12 mouse cellular contexts compared by ENCODE assay signal in the genomic region with DNA sequence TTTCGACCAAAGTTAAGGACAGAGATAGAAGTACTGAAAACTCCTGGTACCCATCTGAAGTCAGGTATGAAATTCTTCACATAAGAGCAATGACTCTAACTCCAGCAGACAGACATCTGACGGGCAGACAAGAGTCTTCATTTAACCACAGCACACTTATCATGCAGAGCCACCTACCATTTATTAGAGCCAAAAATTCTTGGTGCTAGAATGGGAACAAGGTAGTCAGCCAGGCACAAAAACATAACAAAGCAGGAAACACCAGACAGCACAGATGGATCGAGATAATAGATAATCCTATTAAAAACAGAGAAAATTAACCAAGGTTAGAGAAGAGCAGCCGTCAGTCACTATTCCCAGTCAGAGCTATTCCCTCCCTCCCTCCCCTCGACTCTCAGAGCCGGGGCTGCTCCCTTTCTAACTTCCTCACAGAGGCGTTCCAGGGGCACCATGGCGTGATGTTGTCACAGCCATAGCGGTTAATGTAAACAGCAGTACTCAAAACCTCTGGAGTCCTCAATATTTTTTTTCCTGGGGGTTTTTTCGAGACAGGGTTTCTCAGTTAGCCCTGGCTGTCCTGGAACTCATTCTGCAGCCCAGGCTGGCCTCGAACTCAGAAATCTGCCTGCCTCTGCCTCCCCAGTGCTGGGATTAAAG. TPM values are rescaled to one million over a fixed set of nuclear protein-coding genes. Genes with fewer than 3 reads are reported as not detected.
DNase-seq lines count a peak whose midpoint lies in the region; ATAC-seq and TF ChIP-seq lines count a peak whose summit lies in the region.
"Had no signal": no experiment of that assay in that cellular context is flagged by ENCODE, and none has a peak within 500 bp of the region (broad histone marks: within the 10 kb centered on the region; RNA-seq: fewer than 3 reads in every experiment).

No protein-coding gene starts in this region.

- no peak for TF ChIP-seq CTCF in hindbrain, postnatal 0 days (IDR thresholded peaks at IDR 0.05; ENCODE audit: low read depth)
- TF ChIP-seq CTCF in embryonic fibroblast, embryonic 13.5 days (IDR thresholded peaks at IDR 0.05; ENCODE audit: borderline replicate concordance, insufficient read depth, low read length) = no peak

- no peak for TF ChIP-seq POLR2A in embryonic fibroblast, embryonic 13.5 days (IDR thresholded peaks at IDR 0.05; ENCODE audit: low read depth, low read length)
- no peak for TF ChIP-seq POLR2A in myocyte (IDR thresholded peaks at IDR 0.05; ENCODE audit: insufficient read length, low read depth)

- ATAC-seq in hindbrain, embryonic 13.5 days (ENCODE audit: low FRiP score) = no peak
- ATAC-seq in hindbrain, postnatal 0 days = no peak
- no peak for ATAC-seq in midbrain, embryonic 12.5 days (ENCODE audit: low FRiP score, low read depth)
- no peak for ATAC-seq in midbrain, embryonic 14.5 days (ENCODE audit: low FRiP score, low TSS enrichment)

- 77% methylated on average over 11 of the region's 11 CpGs for WGBS in hindbrain, embryonic 13.5 days
- WGBS in hindbrain, postnatal 0 days = 70% methylated on average over 11 of the region's 11 CpGs
- 68% methylated on average over 11 of the region's 11 CpGs for WGBS in midbrain, embryonic 12.5 days
- 69% methylated on average over 11 of the region's 11 CpGs for WGBS in midbrain, embryonic 14.5 days

- peaks cover 32% of the 10 kb centered on the region for H3K36me3 ChIP-seq in hindbrain, embryonic 13.5 days
- H3K36me3 ChIP-seq in hindbrain, postnatal 0 days (ENCODE audit: insufficient read depth, low read length) = peaks cover 14% of the 10 kb centered on the region; the same call in 1 of the 2 replicates
- H3K36me3 ChIP-seq in midbrain, embryonic 12.5 days = peaks cover 42% of the 10 kb centered on the region
- peaks cover 32% of the 10 kb centered on the region for H3K36me3 ChIP-seq in midbrain, embryonic 14.5 days (ENCODE audit: control insufficient read depth, insufficient read depth, low read length)
- peaks cover 12% of the 10 kb centered on the region for H3K36me3 ChIP-seq in myocyte (ENCODE audit: control insufficient read depth, insufficient read depth)

- H3K4me2 ChIP-seq in hindbrain, embryonic 13.5 days = peak overlapping the region; percentile 67; the same call in 1 of the 2 replicates
- no peak overlapping the region for H3K4me2 ChIP-seq in hindbrain, postnatal 0 days (ENCODE audit: low read depth, low read length)
- H3K4me2 ChIP-seq in midbrain, embryonic 12.5 days (replicated peaks) = peak overlapping the region; percentile 76
- no peak overlapping the region for H3K4me2 ChIP-seq in midbrain, embryonic 14.5 days (ENCODE audit: low read length)
- peak overlapping the region; percentile 84 for H3K4me2 ChIP-seq in myocyte (ENCODE audit: low read depth)

- no peak overlapping the region for H3K4me3 ChIP-seq in hindbrain, embryonic 13.5 days
- H3K4me3 ChIP-seq in hindbrain, postnatal 0 days (ENCODE audit: low read length) = no peak overlapping the region
- H3K4me3 ChIP-seq in midbrain, embryonic 12.5 days = no peak overlapping the region
- no peak overlapping the region for H3K4me3 ChIP-seq in midbrain, embryonic 14.5 days (replicated peaks; ENCODE audit: low read depth, low read length)
- H3K4me3 ChIP-seq in embryonic fibroblast, embryonic 13.5 days (ENCODE audit: insufficient read depth, low read length) = peak overlapping the region; percentile 8; the same call in 1 of the 2 replicates
- no peak overlapping the region for H3K4me3 ChIP-seq in myocyte
- H3K4me3 ChIP-seq: gastrocnemius, adult 2 months had no signal

- H3K27me3 ChIP-seq in hindbrain, embryonic 13.5 days = no peaks in the 10 kb centered on the region
- H3K27me3 ChIP-seq in hindbrain, postnatal 0 days (ENCODE audit: insufficient read depth, low read length) = no peaks in the 10 kb centered on the region
- H3K27me3 ChIP-seq in midbrain, embryonic 12.5 days = no peaks in the 10 kb centered on the region
- H3K27me3 ChIP-seq in midbrain, embryonic 14.5 days (ENCODE audit: control insufficient read depth, insufficient read depth, low read length) = no peaks in the 10 kb centered on the region
- H3K27me3 ChIP-seq in myocyte (ENCODE audit: control insufficient read depth, insufficient read depth, insufficient read length) = no peaks in the 10 kb centered on the region

- DNase-seq in hindbrain, postnatal 0 days (ENCODE audit: low spot score) = no peak
- DNase-seq in midbrain, embryonic 14.5 days = no peak
- DNase-seq in thymus, postnatal 0 days (ENCODE audit: low spot score) = no peak
- no peak for DNase-seq in gastrocnemius, postnatal 10 days
- DNase-seq: gastrocnemius, adult 2 months; heart, postnatal 14 days; kidney, postnatal 36 days; right cerebral cortex, postnatal 4 days had no signal

- no peaks in the 10 kb centered on the region for H3K9me3 ChIP-seq in hindbrain, embryonic 13.5 days
- H3K9me3 ChIP-seq in hindbrain, postnatal 0 days (ENCODE audit: low read length) = no peaks in the 10 kb centered on the region
- H3K9me3 ChIP-seq in midbrain, embryonic 12.5 days = no peaks in the 10 kb centered on the region
- no peaks in the 10 kb centered on the region for H3K9me3 ChIP-seq in midbrain, embryonic 14.5 days (ENCODE audit: control insufficient read depth, low read length)

- peaks cover 29% of the 10 kb centered on the region for H3K4me1 ChIP-seq in hindbrain, embryonic 13.5 days (replicated peaks)
- peaks cover 14% of the 10 kb centered on the region; the same call in 1 of the 2 replicates for H3K4me1 ChIP-seq in hindbrain, postnatal 0 days (ENCODE audit: insufficient read depth, low read length)
- H3K4me1 ChIP-seq in midbrain, embryonic 12.5 days = peaks cover 27% of the 10 kb centered on the region
- H3K4me1 ChIP-seq in midbrain, embryonic 14.5 days (ENCODE audit: control insufficient read depth, insufficient read depth, low read length) = peaks cover 22% of the 10 kb centered on the region
- peaks cover 3% of the 10 kb centered on the region for H3K4me1 ChIP-seq in embryonic fibroblast, embryonic 13.5 days (ENCODE audit: control insufficient read depth, insufficient read depth, low read length)

- peaks cover 43% of the 10 kb centered on the region for H3K79me2 ChIP-seq in myocyte (ENCODE audit: control insufficient read depth, insufficient read depth)

- H3ac ChIP-seq in myocyte (ENCODE audit: control insufficient read depth, insufficient read length) = no peak overlapping the region

- no peak overlapping the region for H3K27ac ChIP-seq in hindbrain, embryonic 13.5 days
- H3K27ac ChIP-seq in hindbrain, postnatal 0 days = no peak overlapping the region
- no peak overlapping the region for H3K27ac ChIP-seq in midbrain, embryonic 12.5 days (replicated peaks)
- no peak overlapping the region for H3K27ac ChIP-seq in midbrain, embryonic 14.5 days (replicated peaks; ENCODE audit: low read depth, low read length)
- no peak overlapping the region for H3K27ac ChIP-seq in embryonic fibroblast, embryonic 13.5 days (ENCODE audit: insufficient read depth, low read length)
- H3K27ac ChIP-seq: gastrocnemius, adult 2 months had no signal

- no peak overlapping the region for H3K9ac ChIP-seq in hindbrain, embryonic 13.5 days
- H3K9ac ChIP-seq in hindbrain, postnatal 0 days (replicated peaks; ENCODE audit: low read length) = no peak overlapping the region
- peak overlapping the region; percentile 20; the same call in 1 of the 2 replicates for H3K9ac ChIP-seq in midbrain, embryonic 12.5 days (replicated peaks)
- H3K9ac ChIP-seq in midbrain, embryonic 14.5 days (replicated peaks; ENCODE audit: low read length) = no peak overlapping the region

TF ChIP-seq in myocyte, 11 proteins besides CTCF, POLR2A, EP300 and RAD21:
- TF ChIP-seq MAX (IDR thresholded peaks at IDR 0.05; ENCODE audit: low read depth) (no peak), E2F4 (IDR thresholded peaks at IDR 0.05; ENCODE audit: insufficient read depth) (no peak), SRF (IDR thresholded peaks at IDR 0.05; ENCODE audit: control insufficient read depth, insufficient read length, low read depth) (no peak), TCF3 (IDR thresholded peaks at IDR 0.05; ENCODE audit: insufficient read length, low read depth) (no peak), MYOG (IDR thresholded peaks at IDR 0.05; ENCODE audit: control insufficient read depth in 1 of 3, insufficient read depth in 1 of 3, insufficient read length in 2 of 3, low read depth in 2 of 3) (no peak), TCF12 (IDR thresholded peaks at IDR 0.05; ENCODE audit: insufficient read depth, poor library complexity, severe bottlenecking) (no peak), CEBPB (IDR thresholded peaks at IDR 0.05; ENCODE audit: insufficient read depth, poor library complexity, severe bottlenecking) (no peak), MYOD1 (IDR thresholded peaks at IDR 0.05; ENCODE audit: control insufficient read depth in 1 of 3, insufficient read length in 2 of 3, low read depth in 2 of 3) (no peak), POLR2AphosphoS2 (IDR thresholded peaks at IDR 0.05; ENCODE audit: insufficient read length, low read depth) (no peak)

RNA-seq across cellular contexts. Expression of a gene that starts 3.1 kb away (rescaled TPM):
- 571 and 593 TPM in 2 replicates for polyA plus RNA-seq in hindbrain, embryonic 13.5 days (2015; fragmentation: Nextera tagmentation; extraction: Ambion mirVana)
- total RNA-seq in hindbrain, postnatal 0 days (2014; rRNA removed) = 643 and 734 TPM in 2 replicates
- polyA plus RNA-seq in hindbrain, postnatal 0 days (2015; fragmentation: Nextera tagmentation; extraction: Ambion mirVana) = 747 and 812 TPM in 2 replicates
- polyA plus RNA-seq in midbrain, embryonic 12.5 days (2016; fragmentation: Nextera tagmentation; extraction: Ambion mirVana) = 505 and 557 TPM in 2 replicates
- 397 and 417 TPM in 2 replicates for polyA plus RNA-seq in midbrain, embryonic 14.5 days (2014; fragmentation: Nextera tagmentation; extraction: Ambion mirVana)
- polyA plus RNA-seq in embryonic fibroblast, embryonic 13.5 days (2011; ENCODE audit: insufficient read length, low read depth, missing spikeins) = 132 and 159 TPM in 2 replicates
- polyA plus RNA-seq in myocyte (2012; fragmentation: generic; extraction: Trizol) = 120 TPM
- polyA plus RNA-seq in thymus, postnatal 0 days (2015; fragmentation: Nextera tagmentation; extraction: Ambion mirVana) = 1,029 and 1,106 TPM in 2 replicates
- total RNA-seq in gastrocnemius, postnatal 10 days (2021) = 10 to 100 TPM; 31.4 to 35.8 TPM

RNA-seq across cellular contexts. Expression of a gene that starts 10.4 kb away (rescaled TPM):
- polyA plus RNA-seq in hindbrain, embryonic 13.5 days (2015; fragmentation: Nextera tagmentation; extraction: Ambion mirVana) = 513 and 522 TPM in 2 replicates
- 132 and 176 TPM in 2 replicates for total RNA-seq in hindbrain, postnatal 0 days (2014; rRNA removed)
- polyA plus RNA-seq in hindbrain, postnatal 0 days (2015; fragmentation: Nextera tagmentation; extraction: Ambion mirVana) = 368 and 402 TPM in 2 replicates
- polyA plus RNA-seq in midbrain, embryonic 12.5 days (2016; fragmentation: Nextera tagmentation; extraction: Ambion mirVana) = 523 and 525 TPM in 2 replicates
- polyA plus RNA-seq in midbrain, embryonic 14.5 days (2014; fragmentation: Nextera tagmentation; extraction: Ambion mirVana) = 492 and 536 TPM in 2 replicates
- 1,481 and 1,872 TPM in 2 replicates for polyA plus RNA-seq in embryonic fibroblast, embryonic 13.5 days (2011; ENCODE audit: insufficient read length, low read depth, missing spikeins)
- 1,920 TPM for polyA plus RNA-seq in myocyte (2012; fragmentation: generic; extraction: Trizol)
- 1,241 and 1,277 TPM in 2 replicates for polyA plus RNA-seq in thymus, postnatal 0 days (2015; fragmentation: Nextera tagmentation; extraction: Ambion mirVana)
- 100 to 1,000 TPM; 774 to 816 TPM for total RNA-seq in gastrocnemius, postnatal 10 days (2021)

Comparison
In these comparisons a context has a peak if more than half of its experiments do, and no peak if none do; other contexts are left out.
1. H3K4me2 ChIP-seq: peak in hindbrain, embryonic 13.5 days (single experiment), midbrain, embryonic 12.5 days (single experiment) and myocyte (single experiment); none in hindbrain, postnatal 0 days (single experiment) and midbrain, embryonic 14.5 days (single experiment).